Mouse (Mus musculus) gastrocnemius, postnatal 4 days (tissue): ENCODE results near the gene Tex261. TPM values are rescaled to one million over a fixed set of nuclear protein-coding genes. Genes with fewer than 3 reads are reported as not detected.
"Not testable (repeated sequence)": the region's sequence is repeated elsewhere in the genome, so short reads cannot be mapped to it uniquely, and the experiment has no call there.

ENCODE experiments used
- DNase-seq, 2 experiments: peaks; one replicate each; pipeline ENCODE4 v3.0.0; 2021 to 2022; ENCODE audit warnings: low spot score in 2 of 2, mixed read lengths in 2 of 2
- long read RNA-seq, 2 experiments: library from polyadenylated mRNA; stranded (forward); transcript quantifications; one replicate each; pipeline ENCODE4 v2.0.0; 2021
- total RNA-seq, 2 experiments: library from RNA; stranded (reverse); gene quantifications; 2 replicates each; pipeline ENCODE4 v1.2.3; 2021

Tex261 gene
- 10 to 100 TPM; 48.6 to 53.3 TPM for total RNA-seq
- long read RNA-seq, experiment 1, transcript Tex261-201 (6 exons, 2,984 nt): major isoform, 108 of 127 reads
- long read RNA-seq, experiment 1, partial matches to known transcripts: 5 of 127 reads
- long read RNA-seq, experiment 1, other reads (novel, unspliced or antisense): 14 of 127 reads
- long read RNA-seq, experiment 2, transcript Tex261-201 (6 exons, 2,984 nt): major isoform, 108 of 140 reads
- long read RNA-seq, experiment 2, partial matches to known transcripts: 4 of 140 reads
- long read RNA-seq, experiment 2, other reads (novel, unspliced or antisense): 26 of 140 reads

DNA sequence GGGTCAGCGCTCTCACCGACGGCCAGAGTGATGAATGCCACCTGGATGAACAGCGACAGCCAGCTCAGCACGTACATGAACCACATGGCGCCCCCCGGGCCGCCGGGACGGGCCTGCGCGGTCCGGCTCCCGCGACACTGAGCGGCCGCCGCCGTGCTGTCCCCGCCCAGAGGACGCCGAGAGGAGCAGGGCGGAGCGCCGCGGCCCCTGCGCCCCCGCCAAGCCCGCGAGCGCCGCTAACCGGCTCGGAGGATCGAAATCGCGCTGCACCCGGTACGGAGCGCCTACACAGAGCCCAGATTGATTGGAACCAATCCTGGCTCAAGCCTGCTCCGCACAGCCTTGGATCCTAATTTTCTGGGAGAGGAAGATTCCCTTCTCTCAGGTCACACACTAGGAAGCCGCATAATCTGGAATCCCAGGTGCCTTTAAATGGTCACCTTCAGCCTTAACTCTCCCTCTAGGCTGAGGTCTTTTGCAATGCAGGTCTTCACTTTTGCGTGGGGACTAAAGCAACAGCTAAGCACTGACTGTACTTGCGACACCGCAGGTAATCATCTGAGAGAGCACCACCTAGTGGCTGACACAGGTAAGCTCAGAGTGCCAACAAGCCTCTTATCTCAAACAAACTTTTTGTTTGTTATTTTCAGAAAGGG is at the start of gene Tex261:
TSS of gene Tex261 (minus strand) at position 176 of the 656 bp plus-strand sequence.
- peak; percentile 90 to 92 for DNase-seq

DNA sequence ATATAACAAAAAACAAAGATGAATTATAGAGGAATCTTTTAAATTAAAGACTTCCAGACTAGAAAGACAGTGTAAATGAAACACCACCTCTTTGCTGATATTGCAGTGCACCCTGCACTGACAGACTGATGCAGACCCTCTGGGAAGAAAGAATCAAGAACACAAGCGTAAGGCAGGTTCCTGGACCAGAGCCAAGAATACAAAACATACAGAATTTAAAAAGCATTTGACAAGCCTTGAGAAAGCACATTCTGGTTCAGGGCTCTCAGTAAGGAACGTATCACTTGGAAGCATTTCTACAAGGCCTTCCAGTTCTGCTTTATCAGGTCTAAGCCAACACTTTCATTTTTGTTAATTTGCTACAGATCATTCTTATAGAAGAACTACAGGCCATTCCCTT is 46.2 kb upstream of the Tex261 start:
- no peak for DNase-seq

GRCm38 (mm10) chr6:83820727-83821515 is 45.3 kb upstream of the Tex261 start:
- DNase-seq: no peak

GRCm38 (mm10) chr6:83818996-83819395 is 43.4 kb upstream of the Tex261 start:
- no peak for DNase-seq

DNA sequence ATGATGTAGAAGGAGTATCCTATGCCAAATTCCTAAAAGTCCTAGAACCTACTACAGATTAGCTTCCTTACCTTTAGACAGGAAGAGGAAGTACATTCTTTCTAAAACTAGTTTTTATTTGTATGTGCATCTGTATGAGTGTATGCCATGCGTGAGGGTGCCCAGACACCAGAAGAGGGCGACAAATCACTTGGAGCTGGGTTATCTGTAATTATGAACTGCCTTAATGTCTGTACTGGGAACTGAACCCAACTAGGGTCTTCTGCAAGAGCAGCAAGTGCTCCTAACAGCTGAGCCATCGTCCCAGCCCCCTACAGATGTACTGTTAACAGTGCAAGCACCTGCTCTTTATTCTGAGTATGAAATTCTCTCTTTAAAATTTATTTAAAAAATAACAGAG is 40.2 kb upstream of the Tex261 start:
- DNase-seq: no peak

DNA sequence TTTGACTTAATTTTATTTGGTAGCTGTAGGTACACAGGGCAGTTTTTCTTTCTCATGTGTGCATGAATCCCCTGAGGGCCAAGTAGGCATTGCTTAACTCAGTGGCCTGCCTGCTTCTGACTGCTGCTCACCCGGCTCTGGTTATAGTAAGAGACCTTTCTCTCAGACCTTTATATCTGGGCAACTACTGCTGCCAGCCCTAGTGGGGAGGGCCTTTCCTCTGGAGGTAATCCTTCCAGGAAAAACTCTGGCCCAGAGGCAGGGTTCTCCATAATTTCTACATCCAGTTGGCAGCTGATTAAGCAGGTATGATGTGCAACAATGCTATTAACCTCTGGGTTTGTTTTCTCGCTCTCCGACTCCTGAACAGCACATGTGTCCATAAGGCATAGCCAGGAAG is 27.2 kb upstream of the Tex261 start:
- no peak for DNase-seq

DNA sequence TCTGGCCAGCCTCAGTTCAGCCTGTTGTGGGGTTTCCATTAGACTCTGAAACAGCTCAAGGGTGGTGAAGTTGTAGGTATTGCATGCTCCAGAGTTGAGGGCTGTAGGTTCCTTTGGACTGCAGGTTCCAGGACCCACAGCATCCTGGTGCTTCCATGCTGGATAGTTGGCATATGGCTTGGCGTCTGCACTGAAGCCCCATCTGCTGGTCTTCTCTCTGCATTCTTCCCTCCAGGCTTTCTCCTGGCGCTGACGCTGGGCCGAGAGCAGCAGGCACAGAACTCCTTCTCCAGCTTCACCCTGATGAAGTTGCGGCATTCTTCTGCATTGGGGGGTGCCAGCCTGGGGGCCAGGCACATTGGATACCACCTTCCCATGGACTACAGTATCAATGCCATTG is 26.4 kb upstream of the Tex261 start:
- no peak for DNase-seq

DNA sequence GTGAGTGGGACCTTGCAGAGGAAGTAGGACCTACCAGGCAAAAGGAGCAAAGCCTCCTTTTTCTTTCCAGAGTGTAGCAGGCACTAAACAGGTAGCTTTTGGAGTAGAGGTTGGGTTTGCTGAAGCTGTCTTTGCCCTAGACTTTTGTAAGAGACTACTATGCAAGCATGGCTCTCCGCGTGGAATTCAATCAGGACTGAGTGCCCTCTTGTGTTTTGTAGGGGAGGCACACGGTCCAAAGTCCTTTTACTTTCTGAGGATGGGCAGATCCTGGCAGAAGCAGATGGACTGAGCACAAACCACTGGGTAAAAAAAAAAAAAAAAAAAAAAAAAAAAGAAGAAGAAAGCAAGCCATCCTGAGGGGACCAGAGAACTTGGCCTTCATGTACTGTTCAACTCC is 21.1 kb upstream of the Tex261 start:
- DNase-seq: no peak

- DNase-seq: no peak
Observed at GRCm38 (mm10) chr6:83795492-83795900, 19.9 kb upstream of the Tex261 start.

DNA sequence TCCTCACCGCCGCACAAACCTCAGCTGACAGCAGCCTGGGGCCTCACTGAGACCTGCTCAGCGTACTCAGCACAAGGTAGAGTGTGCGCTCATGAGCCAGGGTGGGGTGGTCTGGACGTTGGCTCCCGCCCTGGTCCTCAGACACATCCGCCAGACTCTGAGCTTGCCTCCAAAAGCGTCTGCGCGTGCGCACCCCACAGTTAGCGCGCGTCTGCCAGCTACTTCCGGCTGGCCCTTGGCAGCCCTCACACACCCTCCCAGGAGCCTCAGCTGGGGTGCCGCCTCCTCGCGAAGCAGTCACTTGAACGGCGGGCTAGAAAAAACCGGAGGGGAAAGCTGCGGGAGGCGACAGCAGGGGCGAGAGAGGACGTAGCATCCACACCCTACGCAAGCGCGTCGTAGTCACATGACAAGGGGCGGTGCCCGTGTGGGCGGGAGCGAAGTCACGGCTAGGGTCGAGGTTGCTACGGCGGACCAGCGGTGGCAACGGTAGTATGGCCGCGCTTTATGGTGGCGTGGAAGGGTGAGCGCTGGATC is 19.2 kb upstream of the Tex261 start, which contains the start of gene Nagk:
TSS of gene Nagk (plus strand) at position 223 of the 537 bp plus-strand sequence.
- DNase-seq: peak; percentile 91 to 94

GRCm38 (mm10) chr6:83791251-83791890 is 15.8 kb upstream of the Tex261 start:
- no peak for DNase-seq

DNA sequence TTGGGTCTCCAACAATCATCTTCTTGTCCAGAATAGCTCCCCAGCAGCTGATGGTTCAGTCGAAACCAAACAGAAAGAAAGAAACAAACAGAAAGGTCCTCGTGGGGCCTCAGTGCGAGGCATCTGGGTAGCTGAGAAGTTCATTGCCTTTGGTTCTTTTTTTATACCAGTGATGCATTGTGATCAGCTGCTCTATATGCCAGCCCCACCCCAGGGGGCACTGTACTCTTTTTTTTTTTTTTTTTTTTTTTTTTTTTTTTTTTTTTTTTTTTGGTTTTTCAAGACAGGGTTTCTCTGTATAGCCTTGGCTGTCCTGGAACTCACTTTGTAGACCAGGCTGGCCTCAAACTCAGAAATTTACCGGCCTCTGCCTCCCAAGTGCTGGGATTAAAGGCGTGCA is 14.9 kb upstream of the Tex261 start:
- DNase-seq: not testable (repeated sequence)

DNA sequence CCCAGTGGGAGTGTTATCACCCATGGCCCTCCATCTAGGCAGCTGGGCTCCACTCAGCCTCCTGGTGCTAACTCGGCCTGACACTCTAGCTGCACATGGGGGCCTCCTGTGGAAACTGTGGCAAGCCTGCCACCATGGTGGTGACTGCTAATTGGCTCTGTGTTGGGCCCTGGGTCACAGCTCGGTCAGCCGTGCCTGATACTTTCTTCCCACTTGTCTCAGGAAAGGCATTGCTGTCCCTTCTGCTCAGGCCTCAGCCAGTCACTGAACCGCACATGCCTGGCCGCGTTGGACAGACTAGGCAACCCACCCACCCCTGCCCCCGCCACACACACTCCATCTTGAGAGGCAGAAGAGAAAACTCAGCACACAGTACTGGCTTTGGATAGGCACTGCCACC is 12.9 kb upstream of the Tex261 start:
- no peak for DNase-seq

GRCm38 (mm10) chr6:83786426-83786825 is 10.8 kb upstream of the Tex261 start:
- no peak for DNase-seq

- peak in 1 of 2 experiments; percentile 39 for DNase-seq
Observed at GRCm38 (mm10) chr6:83779026-83779425, 3.4 kb upstream of the Tex261 start.

DNA sequence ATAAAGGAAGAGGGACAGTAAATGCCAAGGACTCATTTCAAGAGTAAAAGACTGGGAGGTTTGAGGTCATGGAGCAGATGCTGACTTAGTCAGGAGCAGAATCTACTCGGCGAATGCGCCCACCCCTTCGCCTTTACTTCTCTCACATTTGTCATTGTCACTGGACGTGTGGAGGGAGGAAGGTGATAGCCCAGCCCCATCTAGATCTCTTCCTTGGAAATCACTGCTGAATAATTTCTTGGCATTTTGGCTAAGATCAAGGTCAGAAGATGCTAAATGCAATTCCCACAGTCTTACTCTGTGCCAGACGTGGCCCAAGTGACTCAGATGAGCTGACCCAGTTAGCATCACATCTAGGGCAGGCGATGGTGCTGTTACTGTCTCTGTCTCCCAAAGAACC is 2.7 kb upstream of the Tex261 start:
- no peak for DNase-seq

DNA sequence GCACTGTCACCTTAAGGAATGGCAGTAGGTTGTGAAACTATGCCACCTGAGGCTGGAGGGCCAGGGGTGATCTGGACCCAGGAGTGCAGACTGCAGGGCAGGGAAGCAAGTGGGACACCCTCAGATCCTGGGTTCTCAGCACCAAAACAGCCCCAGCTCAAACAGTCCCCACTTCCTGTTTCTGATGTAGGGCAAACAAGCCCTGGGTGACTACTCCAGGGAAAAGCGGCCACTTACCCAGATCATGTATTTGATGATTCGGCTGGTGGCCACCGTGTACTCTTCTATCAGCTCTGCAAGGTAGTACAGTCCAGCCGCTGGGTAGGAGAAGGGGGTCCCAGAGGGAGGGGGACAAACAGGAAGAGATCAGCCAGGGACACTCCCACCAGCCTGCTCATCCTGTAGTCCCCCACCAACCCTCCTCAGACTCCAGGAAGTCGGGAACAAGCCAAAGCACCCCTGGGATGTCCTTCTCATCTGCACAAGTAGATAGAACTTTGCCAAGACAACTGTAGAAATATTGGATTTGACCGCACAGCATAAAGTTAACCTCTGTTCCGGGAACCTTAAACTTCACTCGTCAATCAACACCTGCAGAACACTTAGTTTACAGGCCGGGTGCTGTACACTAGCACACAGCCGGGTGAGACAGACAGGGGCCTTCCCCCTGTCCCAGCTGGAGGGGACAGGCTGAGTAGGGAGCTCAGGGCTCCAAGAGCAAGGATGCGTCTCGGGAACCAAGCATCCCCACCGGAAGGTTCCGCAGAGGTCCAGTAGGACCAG is 641 bp downstream of the Tex261 start:
- DNase-seq: no peak

- no peak for DNase-seq
Observed at GRCm38 (mm10) chr6:83774126-83774525, 1.5 kb downstream of the Tex261 start.

- DNase-seq: no peak
Observed at GRCm38 (mm10) chr6:83768485-83768884, 7.1 kb downstream of the Tex261 start.

GRCm38 (mm10) chr6:83766982-83767381 is 8.6 kb downstream of the Tex261 start:
- DNase-seq: no peak
